Mouse (Mus musculus): ENCODE measurements at regions not wholly inside any gene's neighbourhood (a gene's known extent, or its start where the extent isn't known, plus 50 kb on each side); places are given as distances from the start of the nearest gene placed in this dataset.

- DNase-seq: no peak
These were observed 62.1 kb downstream of the P2ry1 start for GRCm38 (mm10) chr3:61064720-61065119.

GRCm38 (mm10) chr3:61067067-61067466 lies 64.5 kb downstream of the P2ry1 start:
- DNase-seq: no peak

GRCm38 (mm10) chr3:61068229-61068628 lies 65.6 kb downstream of the P2ry1 start:
- DNase-seq: no peak

- no peak for DNase-seq
These were observed 68.4 kb downstream of the P2ry1 start for GRCm38 (mm10) chr3:61071041-61071440.

- DNase-seq: no peak
These were observed 69.7 kb downstream of the P2ry1 start for GRCm38 (mm10) chr3:61072330-61072729.

- no peak for DNase-seq
These were observed 70.5 kb downstream of the P2ry1 start for GRCm38 (mm10) chr3:61073103-61073502.

GRCm38 (mm10) chr3:61073806-61074205 lies 71.2 kb downstream of the P2ry1 start:
- DNase-seq: no peak

GRCm38 (mm10) chr3:61075839-61076238 lies 73.2 kb downstream of the P2ry1 start:
- DNase-seq: no peak

DNA sequence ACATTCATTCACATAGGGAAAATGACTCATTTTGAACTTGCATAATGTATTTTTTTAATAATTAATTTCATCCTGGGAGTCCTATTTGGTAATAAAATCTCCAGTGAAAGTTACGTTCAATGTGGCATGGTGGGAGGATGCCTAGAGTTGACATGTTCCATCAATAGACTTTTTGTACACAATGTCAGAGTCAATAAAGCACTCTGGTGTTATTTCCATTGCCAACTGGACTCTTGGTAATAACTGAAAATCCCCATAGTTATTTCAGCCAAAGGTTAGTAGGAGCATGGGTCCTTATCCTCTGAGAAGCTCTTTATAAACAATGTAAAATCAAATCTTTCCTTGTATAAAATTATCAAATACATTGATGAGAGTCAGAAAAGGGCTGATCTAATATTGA lies 87.3 kb downstream of the P2ry1 start:
- no peak for DNase-seq

DNA sequence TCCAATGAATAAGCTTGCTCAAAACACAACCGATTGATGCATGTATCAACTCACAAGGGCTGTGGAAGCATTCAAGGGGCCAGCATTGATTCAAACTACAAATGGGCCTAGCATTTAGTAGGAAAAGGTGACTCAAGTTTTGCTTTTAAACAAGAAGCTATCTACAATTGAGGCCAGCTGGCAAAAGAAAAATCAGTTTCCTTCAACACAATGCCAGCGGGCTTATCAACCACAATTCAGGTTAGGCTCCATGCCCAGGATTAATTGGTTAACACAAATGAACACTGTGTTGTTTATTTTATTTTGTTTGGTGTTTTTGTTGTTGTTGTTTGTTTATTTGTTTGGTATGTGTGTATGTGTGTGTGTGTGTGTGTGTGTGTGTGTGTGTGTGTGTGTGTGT lies 89.4 kb downstream of the P2ry1 start:
- no peak for DNase-seq

- no peak for DNase-seq
These were observed 113.8 kb downstream of the P2ry1 start for GRCm38 (mm10) chr3:61116364-61116763.

DNA sequence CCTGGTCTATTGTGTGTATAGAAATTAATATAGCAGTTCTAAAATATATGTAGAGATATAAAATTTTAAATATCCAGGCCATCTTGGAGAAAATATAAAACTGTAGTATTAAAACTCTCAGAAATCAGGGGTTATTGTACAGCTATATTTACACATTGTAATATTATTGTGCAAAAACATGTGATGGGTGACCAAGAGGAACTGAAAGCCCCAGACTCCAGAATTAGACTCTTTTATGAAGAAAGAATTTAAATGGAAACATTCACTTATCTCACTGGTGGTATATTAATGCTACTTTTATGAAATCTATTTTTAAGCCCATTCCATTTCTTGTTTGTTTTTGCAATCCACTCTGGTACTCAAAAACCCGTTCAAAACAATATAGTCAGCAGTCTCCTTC lies 130.5 kb downstream of the P2ry1 start:
- DNase-seq: no peak

- no peak for DNase-seq
These were observed 151.5 kb downstream of the P2ry1 start for GRCm38 (mm10) chr3:61154087-61154486.

- no peak for DNase-seq
These were observed 157.2 kb downstream of the P2ry1 start for GRCm38 (mm10) chr3:61159811-61160210.

DNA sequence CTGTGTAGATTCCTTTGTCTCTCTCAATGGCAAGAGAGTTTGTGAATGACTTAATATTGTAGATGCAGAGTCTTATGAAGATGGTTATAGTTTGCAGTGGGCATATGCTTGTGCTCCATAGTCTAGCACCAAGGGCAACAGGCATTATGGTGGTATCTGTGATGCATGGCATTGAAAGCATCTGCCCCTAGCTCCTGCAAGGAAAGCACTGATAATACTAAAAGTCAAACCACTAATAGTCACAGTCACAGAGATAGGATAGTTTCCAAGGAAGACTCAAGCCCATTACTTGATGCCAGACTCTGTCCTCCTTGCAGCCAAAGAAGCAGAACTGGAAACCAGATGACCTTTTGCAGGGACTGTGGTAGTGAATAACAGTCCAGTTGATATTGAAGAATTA lies 158.8 kb downstream of the P2ry1 start:
- DNase-seq: no peak

DNA sequence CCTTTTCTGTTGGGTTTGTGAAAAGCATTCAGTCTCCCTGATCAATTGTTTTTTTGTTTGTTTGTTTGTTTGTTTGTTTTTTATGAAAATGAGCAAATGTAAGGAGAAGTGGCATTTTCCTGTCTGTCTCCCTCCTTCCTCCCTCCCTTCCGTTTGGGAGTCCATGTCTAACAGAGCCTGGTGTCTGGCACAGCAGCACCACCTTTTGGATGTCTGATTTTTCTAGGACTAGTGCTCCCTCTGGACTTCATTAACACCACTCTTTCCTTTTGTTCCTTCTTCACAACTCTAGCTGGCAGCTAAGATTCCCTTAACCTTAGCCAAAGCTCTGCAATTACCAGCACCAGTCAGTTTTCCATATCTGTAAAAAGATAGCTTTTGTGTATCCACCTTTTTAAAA lies 175.6 kb upstream of the Rap2b start:
- DNase-seq: no peak

DNA sequence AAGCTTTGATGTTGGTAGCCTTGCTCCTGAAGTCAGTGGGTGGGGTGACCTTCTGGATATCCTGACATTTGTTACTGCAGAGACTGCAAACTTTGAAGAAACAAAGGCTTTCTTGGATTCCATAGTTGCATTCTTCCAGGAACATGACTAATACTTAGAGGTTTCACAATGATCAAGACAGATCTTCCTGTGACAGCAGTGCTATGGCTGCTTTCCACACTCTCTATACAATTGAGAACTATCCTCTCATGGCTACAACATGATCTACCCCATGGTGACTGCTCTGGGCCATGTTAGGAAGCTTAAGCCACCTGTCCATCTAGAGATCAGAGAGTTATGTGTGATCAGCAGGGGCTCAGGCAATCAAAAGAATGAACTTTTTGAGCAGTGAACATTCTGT lies 172.8 kb upstream of the Rap2b start:
- no peak for DNase-seq

DNA sequence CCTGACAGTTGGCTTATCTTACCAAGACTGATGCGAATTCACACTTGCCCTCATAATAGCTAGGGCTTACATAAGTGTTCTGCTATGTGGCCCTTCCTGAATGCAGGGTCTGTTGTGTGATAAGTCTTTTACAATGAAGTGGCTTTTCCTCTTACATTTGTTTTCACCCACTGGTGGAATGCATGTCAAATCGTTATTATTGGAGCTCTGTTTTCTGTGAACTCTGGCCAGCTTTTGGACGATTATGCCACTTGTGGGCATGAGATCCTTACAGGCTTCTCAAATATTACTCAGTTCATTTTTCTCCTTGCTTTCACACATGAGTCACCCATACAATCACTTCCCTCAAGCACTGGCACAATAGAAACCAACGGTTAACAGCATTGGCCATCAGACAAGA lies 144.9 kb upstream of the Rap2b start:
- DNase-seq: no peak

GRCm38 (mm10) chr3:61224505-61224904 lies 136.9 kb upstream of the Rap2b start:
- DNase-seq: no peak

- DNase-seq: no peak
These were observed 136.4 kb upstream of the Rap2b start for GRCm38 (mm10) chr3:61225054-61225453.

DNA sequence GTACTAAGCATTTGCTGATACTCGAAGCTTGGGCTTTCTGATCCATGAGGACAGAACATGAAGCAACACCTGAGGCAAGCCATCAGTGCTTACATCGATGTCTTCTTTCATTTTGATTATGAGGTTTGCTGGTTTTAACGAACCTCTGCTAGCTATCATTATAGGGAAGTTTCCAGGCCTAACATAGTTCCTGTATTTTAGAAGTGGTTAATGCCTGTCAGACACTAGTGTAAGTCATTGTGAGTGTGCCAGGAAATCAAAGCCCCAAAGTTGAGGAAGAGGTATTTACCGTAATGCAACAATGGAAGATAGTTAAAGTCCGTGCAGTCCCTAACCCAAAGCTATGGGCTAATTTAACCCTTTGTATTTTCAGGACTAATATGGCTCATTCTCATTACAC lies 120.1 kb upstream of the Rap2b start:
- no peak for DNase-seq

GRCm38 (mm10) chr3:61243876-61244527 lies 117.4 kb upstream of the Rap2b start:
- DNase-seq: peak; percentile 23

- no peak for DNase-seq
These were observed 115.0 kb upstream of the Rap2b start for GRCm38 (mm10) chr3:61246429-61246828.

GRCm38 (mm10) chr3:61247344-61247743 lies 114.1 kb upstream of the Rap2b start:
- DNase-seq: no peak

DNA sequence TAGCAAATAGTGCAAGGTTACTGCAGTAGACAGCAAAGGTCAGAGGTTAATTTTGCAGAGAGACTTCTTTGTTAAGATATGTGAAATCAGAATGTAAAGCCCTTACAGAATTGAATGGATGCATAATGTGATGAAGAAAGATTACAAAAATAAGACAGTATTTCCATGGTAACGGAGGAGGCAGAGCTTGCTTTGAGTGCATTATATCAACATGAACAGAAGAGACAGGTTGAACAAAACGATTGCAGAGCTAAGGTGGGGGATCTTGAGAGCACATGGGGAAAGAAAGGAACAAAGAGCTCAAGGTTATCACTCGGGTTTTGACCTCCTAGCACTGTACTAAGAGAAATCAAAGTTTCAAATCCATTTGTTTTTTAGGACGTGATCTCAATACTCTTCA lies 106.2 kb upstream of the Rap2b start:
- no peak for DNase-seq

DNA sequence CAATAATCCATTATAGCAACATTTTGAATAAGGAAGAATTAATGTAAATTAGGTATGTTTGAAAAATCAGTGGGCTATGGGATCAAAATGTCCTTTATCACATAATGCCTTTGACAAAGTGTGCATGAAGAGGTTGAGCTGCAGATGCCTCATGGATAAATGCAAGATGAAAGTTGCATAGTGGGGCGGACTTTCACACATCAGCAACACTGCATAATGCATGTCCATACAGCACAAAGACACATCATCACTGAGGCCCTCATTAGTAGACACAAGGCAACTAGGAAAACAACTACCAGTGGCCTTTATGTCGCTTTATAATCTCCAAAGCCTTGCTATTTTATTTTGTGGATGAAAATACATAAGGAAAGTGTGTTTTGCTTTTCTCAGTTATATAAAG lies 105.8 kb upstream of the Rap2b start:
- no peak for DNase-seq
